Mouse (Mus musculus) bone marrow, adult 2 months (tissue): ENCODE measurements around the gene Naif1.

Source experiments
- CTCF ChIP-seq: fragments of 200-500 bp; IDR thresholded peaks from 2 replicates; pipeline ENCODE4 v1.5.1; 2011; ENCODE audit warnings: low read length, control low read depth; ENCODE audit not compliant: control insufficient read depth, insufficient read depth
- POLR2A ChIP-seq: fragments of 200-500 bp; IDR thresholded peaks from 2 replicates; pipeline ENCODE4 v1.6.1; 2011; ENCODE audit warnings: low read depth, mild to moderate bottlenecking, control low read depth, low read length, borderline replicate concordance; ENCODE audit not compliant: control insufficient read depth

DNA sequence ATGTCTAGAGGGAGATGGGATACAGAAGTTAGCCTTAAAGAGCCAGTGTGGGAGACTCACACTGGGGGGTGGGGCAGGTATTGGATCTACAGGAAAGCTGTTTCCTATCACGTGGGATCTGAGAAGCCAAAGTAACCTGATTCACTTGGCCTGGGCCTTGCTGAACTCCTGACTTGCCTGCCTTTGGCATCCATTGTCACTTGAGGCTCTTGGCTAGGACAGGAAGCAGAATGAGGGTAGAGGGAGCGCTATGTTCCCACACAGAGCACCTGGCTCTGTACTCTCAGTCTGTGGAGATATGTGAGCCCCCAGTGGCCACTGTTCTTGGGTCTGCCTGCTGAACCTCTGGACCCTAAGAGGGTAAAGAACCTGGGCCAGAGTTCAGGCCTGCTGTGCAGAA lies 33.7 kb upstream of the Naif1 start:
- TF ChIP-seq CTCF (no peak), POLR2A (no peak)
